Mouse (Mus musculus) limb, embryonic 12.5 days (tissue): ENCODE data around the gene Hagh. TPM values are rescaled to one million over a fixed set of nuclear protein-coding genes. Genes with fewer than 3 reads are reported as not detected.

Source experiments
- ATAC-seq: fragments of 200-750 bp; cut with Nextera tagmentation; 2 replicates; pipeline ENCODE4 v1.8.0; 2017; ENCODE audit warnings: low read depth, moderate TSS enrichment; ENCODE audit not compliant: insufficient number of reproducible peaks, insufficient read depth, low FRiP score, low TSS enrichment
- H3K27ac ChIP-seq: fragments of 300-500 bp; sonication (generic); 2 replicates; pipeline ENCODE4 v1.5.1; 2016; ENCODE audit warnings: mild to moderate bottlenecking, moderate library complexity
- H3K27me3 ChIP-seq: fragments of 300-500 bp; sonication (generic); 2 replicates; pipeline ENCODE4 v1.6.1; 2016; ENCODE audit warnings: mild to moderate bottlenecking, moderate library complexity
- H3K36me3 ChIP-seq: fragments of 300-500 bp; sonication (generic); 2 replicates; pipeline ENCODE4 v1.6.1; 2016; ENCODE audit warnings: mild to moderate bottlenecking, moderate library complexity
- H3K4me1 ChIP-seq: fragments of 300-500 bp; sonication (generic); replicated peaks from 2 replicates; pipeline ENCODE4 v1.6.1; 2016
- H3K4me2 ChIP-seq: fragments of 300-500 bp; sonication (generic); 2 replicates; pipeline ENCODE4 v1.6.1; 2016; ENCODE audit warnings: mild to moderate bottlenecking, moderate library complexity
- H3K4me3 ChIP-seq: fragments of 300-500 bp; sonication (generic); replicated peaks from 2 replicates; pipeline ENCODE4 v1.5.1; 2016; ENCODE audit warnings: mild to moderate bottlenecking
- H3K9ac ChIP-seq: fragments of 300-500 bp; sonication (generic); replicated peaks from 2 replicates; pipeline ENCODE4 v1.6.1; 2016; ENCODE audit warnings: mild to moderate bottlenecking, moderate library complexity
- H3K9me3 ChIP-seq: fragments of 300-500 bp; sonication (generic); 2 replicates; pipeline ENCODE4 v1.6.1; 2016; ENCODE audit warnings: mild to moderate bottlenecking, moderate library complexity
- WGBS: fragments of 180-500 bp; shearing (Covaris S2); methylation state at CpG from one replicate; pipeline ENCODE4 v1.1.7; 2016; 5-methylcytosine and 5-hydroxymethylcytosine counted together
- polyA plus RNA-seq: library from polyadenylated mRNA; unstranded; fragments of >200 nt; fragmentation: Nextera tagmentation; extraction: Ambion mirVana; gene quantifications from 2 replicates; pipeline ENCODE4 v1.2.1, GENCODE M21; 2016

Gene Hagh
- polyA plus RNA-seq, 1 experiment from 2014 or later: 26.3 TPM

GRCm38 (mm10) chr17:24873695-24874404 is 33.9 kb downstream of the Hagh start:
- peaks cover 7% of the 10 kb centered on the region for H3K4me1 ChIP-seq
- 45% methylated on average over 4 of the region's 4 CpGs for WGBS
- no peaks in the 10 kb centered on the region for H3K36me3 ChIP-seq
- H3K4me3 ChIP-seq: no peak overlapping the region
- no peak overlapping the region for H3K27ac ChIP-seq
- H3K9ac ChIP-seq: no peak overlapping the region
- ATAC-seq: no peak
- no peaks in the 10 kb centered on the region for H3K9me3 ChIP-seq
- H3K27me3 ChIP-seq: no peaks in the 10 kb centered on the region; the same call in 1 of the 2 replicates
- no peak overlapping the region for H3K4me2 ChIP-seq

- Histone ChIP-seq H3K9ac (no peak overlapping the region), H3K4me2 (no peak overlapping the region), H3K36me3 (no peaks in the 10 kb centered on the region), H3K4me1 (peaks cover 7% of the 10 kb centered on the region), H3K27me3 (no peaks in the 10 kb centered on the region; the same call in 1 of the 2 replicates), H3K4me3 (no peak overlapping the region), H3K27ac (no peak overlapping the region), H3K9me3 (no peaks in the 10 kb centered on the region)
- ATAC-seq: no peak
- 58% methylated on average over 1 of the region's 1 CpGs for WGBS
These were observed 34.4 kb downstream of the Hagh start for GRCm38 (mm10) chr17:24874405-24874745.

- Histone ChIP-seq H3K4me2 (no peak overlapping the region), H3K4me3 (no peak overlapping the region), H3K9ac (no peak overlapping the region), H3K9me3 (no peaks in the 10 kb centered on the region), H3K36me3 (no peaks in the 10 kb centered on the region), H3K27ac (no peak overlapping the region), H3K4me1 (peaks cover 7% of the 10 kb centered on the region), H3K27me3 (no peaks in the 10 kb centered on the region; the same call in 1 of the 2 replicates)
- ATAC-seq: no peak
- WGBS: 85% methylated on average over 8 of the region's 8 CpGs
These were observed 35.0 kb downstream of the Hagh start for GRCm38 (mm10) chr17:24874989-24875388.

GRCm38 (mm10) chr17:24877336-24878116 is 37.6 kb downstream of the Hagh start:
- H3K4me3 ChIP-seq: no peak overlapping the region
- ATAC-seq: no peak
- H3K9me3 ChIP-seq: no peaks in the 10 kb centered on the region
- peak overlapping the region; percentile 42 for H3K9ac ChIP-seq
- 56% methylated on average over 10 of the region's 10 CpGs for WGBS
- no peak overlapping the region for H3K4me2 ChIP-seq
- H3K27ac ChIP-seq: no peak overlapping the region
- peaks cover 2% of the 10 kb centered on the region for H3K36me3 ChIP-seq
- no peaks in the 10 kb centered on the region; the same call in 1 of the 2 replicates for H3K27me3 ChIP-seq
- peaks cover 7% of the 10 kb centered on the region for H3K4me1 ChIP-seq

- 25% methylated on average over 5 of the region's 5 CpGs for WGBS
- no peak overlapping the region for H3K4me2 ChIP-seq
- no peak overlapping the region for H3K27ac ChIP-seq
- no peak for ATAC-seq
- H3K9ac ChIP-seq: peak overlapping the region; percentile 42; the same call in 1 of the 2 replicates
- no peaks in the 10 kb centered on the region for H3K9me3 ChIP-seq
- no peak overlapping the region for H3K4me3 ChIP-seq
- H3K27me3 ChIP-seq: no peaks in the 10 kb centered on the region; the same call in 1 of the 2 replicates
- peaks cover 8% of the 10 kb centered on the region for H3K36me3 ChIP-seq
- peaks cover 7% of the 10 kb centered on the region for H3K4me1 ChIP-seq
These were observed 38.1 kb downstream of the Hagh start for GRCm38 (mm10) chr17:24878117-24878397.

- Histone ChIP-seq H3K4me2 (no peak overlapping the region), H3K9ac (no peak overlapping the region; the same call in 1 of the 2 replicates), H3K9me3 (no peaks in the 10 kb centered on the region), H3K36me3 (peaks cover 12% of the 10 kb centered on the region), H3K4me3 (no peak overlapping the region), H3K27me3 (no peaks in the 10 kb centered on the region; the same call in 1 of the 2 replicates), H3K4me1 (peaks cover 7% of the 10 kb centered on the region), H3K27ac (no peak overlapping the region)
- WGBS: 77% methylated on average over 8 of the region's 8 CpGs
- no peak for ATAC-seq
These were observed 38.6 kb downstream of the Hagh start for GRCm38 (mm10) chr17:24878531-24878930.

GRCm38 (mm10) chr17:24881738-24882440 is 41.9 kb downstream of the Hagh start:
- H3K36me3 ChIP-seq: peaks cover 18% of the 10 kb centered on the region
- peaks cover 14% of the 10 kb centered on the region for H3K4me1 ChIP-seq
- no peak overlapping the region for H3K4me3 ChIP-seq
- no peak for ATAC-seq
- H3K27ac ChIP-seq: peak overlapping the region; percentile 20; the same call in 1 of the 2 replicates
- no peaks in the 10 kb centered on the region; the same call in 1 of the 2 replicates for H3K27me3 ChIP-seq
- H3K4me2 ChIP-seq: no peak overlapping the region
- H3K9me3 ChIP-seq: no peaks in the 10 kb centered on the region
- no peak overlapping the region for H3K9ac ChIP-seq
- 51% methylated on average over 7 of the region's 7 CpGs for WGBS

- Histone ChIP-seq H3K4me3 (no peak overlapping the region), H3K4me2 (no peak overlapping the region), H3K27ac (no peak overlapping the region), H3K9me3 (no peaks in the 10 kb centered on the region), H3K4me1 (peaks cover 22% of the 10 kb centered on the region), H3K9ac (no peak overlapping the region), H3K36me3 (peaks cover 25% of the 10 kb centered on the region), H3K27me3 (no peaks in the 10 kb centered on the region)
- 92% methylated on average over 6 of the region's 6 CpGs for WGBS
- ATAC-seq: no peak
These were observed 44.4 kb downstream of the Hagh start for GRCm38 (mm10) chr17:24884391-24884790.

GRCm38 (mm10) chr17:24885356-24886133 is 45.6 kb downstream of the Hagh start:
- Histone ChIP-seq H3K4me2 (peak overlapping the region; percentile 93), H3K9ac (peak overlapping the region; percentile 63), H3K27ac (no peak overlapping the region), H3K9me3 (no peaks in the 10 kb centered on the region), H3K27me3 (no peaks in the 10 kb centered on the region), H3K4me3 (peak overlapping the region; percentile 88), H3K4me1 (peaks cover 22% of the 10 kb centered on the region), H3K36me3 (peaks cover 31% of the 10 kb centered on the region)
- 25% methylated on average over 22 of the region's 22 CpGs for WGBS
- no peak for ATAC-seq

- Histone ChIP-seq H3K27me3 (no peaks in the 10 kb centered on the region), H3K9me3 (no peaks in the 10 kb centered on the region), H3K4me3 (peak within 1 kb of the TSS; percentile 88), H3K4me2 (peak within 1 kb of the TSS; percentile 93), H3K27ac (peak within 1 kb of the TSS; percentile 59; the same call in 1 of the 2 replicates), H3K36me3 (peaks cover 39% of the 10 kb centered on the region), H3K4me1 (peaks cover 22% of the 10 kb centered on the region), H3K9ac (peak within 1 kb of the TSS; percentile 81)
- ATAC-seq: peak; percentile 95
- WGBS: under 1% methylated on average over 69 of the region's 69 CpGs
These were observed 46.4 kb downstream of the Hagh start, which contains the start of the genes Nubp2 and Spsb3 for GRCm38 (mm10) chr17:24886134-24886931. Nubp2 (minus strand) TSS chr17:24886349. Spsb3 (plus strand) TSS chr17:24886643.
